Mouse (Mus musculus) macrophage (primary cell): Measurements from ENCODE around the gene Gm21760. TPM values are rescaled to one million over a fixed set of nuclear protein-coding genes. Genes with fewer than 3 reads are reported as not detected.
"Not testable (repeated sequence)": the region's sequence is repeated elsewhere in the genome, so short reads cannot be mapped to it uniquely, and the experiment has no call there.

Experiments
- H3K27ac ChIP-seq: fragments of 350-480 bp; formaldehyde crosslinking; 2 replicates; pipeline ENCODE4 v1.9.0; 2021
- H3K36me3 ChIP-seq: fragments of 350-480 bp; formaldehyde crosslinking; 2 replicates; pipeline ENCODE4 v1.9.0; 2021; ENCODE audit errors: inconsistent target
- H3K4me3 ChIP-seq: fragments of 350-480 bp; formaldehyde crosslinking; 2 replicates; pipeline ENCODE4 v1.9.0; 2021; ENCODE audit errors: inconsistent target
- H3K79me2 ChIP-seq: fragments of 350-480 bp; formaldehyde crosslinking; 2 replicates; pipeline ENCODE4 v1.9.0; 2021; ENCODE audit errors: inconsistent target
- WGBS: methylation state at CpG from one replicate; pipeline ENCODE4 v1.1.7; 2026; ENCODE audit warnings: inconsistent platforms; ENCODE audit not compliant: missing documents; 5-methylcytosine and 5-hydroxymethylcytosine counted together
- polyA plus RNA-seq: library from polyadenylated mRNA; stranded (reverse); fragments of 250-400 nt; gene quantifications from 3 replicates; pipeline ENCODE4 v1.2.4, GENCODE M21; 2018; ENCODE audit warnings: inconsistent platforms
- total RNA-seq, 78 experiments: library from RNA; depleted of rRNA; stranded (reverse); fragments of 250-400 nt; gene quantifications; 1 replicate in 9 of 78; 2 replicates in 24 of 78; 3 replicates in 43 of 78; 4 replicates in 2 of 78; pipeline ENCODE4 v1.2.4; 2018; ENCODE audit warnings: inconsistent platforms in 56 of 78

Gm21760 gene
- total RNA-seq (2018; cell fraction: chromatin; rRNA removed): not detected
- total RNA-seq (2018; cell fraction: cytosol; rRNA removed): not detected
- total RNA-seq (2018; cell fraction: nucleus; rRNA removed): not detected
- polyA plus RNA-seq: not detected in 3 replicates

DNA sequence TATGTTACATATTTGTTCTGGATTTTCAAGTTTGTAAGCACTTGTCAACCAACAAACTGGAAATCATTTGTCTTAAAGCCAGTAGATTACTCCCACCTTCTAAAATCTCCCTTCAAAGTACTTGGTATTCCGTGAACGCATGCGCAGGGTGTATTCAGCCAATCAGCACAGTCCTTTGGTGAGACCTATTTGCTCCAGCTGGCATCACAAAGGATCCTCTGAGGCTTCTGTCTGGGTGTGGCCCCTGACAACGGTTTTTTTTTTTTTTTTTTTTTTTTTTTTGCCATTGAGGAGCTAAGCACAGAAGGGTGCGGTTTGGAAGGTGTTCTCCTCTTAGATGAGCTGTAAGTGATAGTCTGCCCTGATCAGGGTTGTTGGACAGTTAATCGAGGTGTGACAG, at the start of gene Gm21760:
TSS of gene Gm21760 (plus strand) at position 301 of the 400 bp plus-strand sequence.
- not testable (repeated sequence) for H3K36me3 ChIP-seq, H3K4me3 ChIP-seq, H3K27ac ChIP-seq, H3K79me2 ChIP-seq
- no CpG with 5 or more reads among the region's 6 CpGs for WGBS
